Mouse (Mus musculus) 3134 (cell line): Measurements from ENCODE around the gene Dnajc5g.

Source experiments
- DNase-seq: peaks from one replicate; pipeline ENCODE4 v3.0.0-alpha.2; 2011; ENCODE audit warnings: low spot score; ENCODE audit not compliant: insufficient read length; ENCODE audit errors: extremely low read depth

The Dnajc5g gene

DNA sequence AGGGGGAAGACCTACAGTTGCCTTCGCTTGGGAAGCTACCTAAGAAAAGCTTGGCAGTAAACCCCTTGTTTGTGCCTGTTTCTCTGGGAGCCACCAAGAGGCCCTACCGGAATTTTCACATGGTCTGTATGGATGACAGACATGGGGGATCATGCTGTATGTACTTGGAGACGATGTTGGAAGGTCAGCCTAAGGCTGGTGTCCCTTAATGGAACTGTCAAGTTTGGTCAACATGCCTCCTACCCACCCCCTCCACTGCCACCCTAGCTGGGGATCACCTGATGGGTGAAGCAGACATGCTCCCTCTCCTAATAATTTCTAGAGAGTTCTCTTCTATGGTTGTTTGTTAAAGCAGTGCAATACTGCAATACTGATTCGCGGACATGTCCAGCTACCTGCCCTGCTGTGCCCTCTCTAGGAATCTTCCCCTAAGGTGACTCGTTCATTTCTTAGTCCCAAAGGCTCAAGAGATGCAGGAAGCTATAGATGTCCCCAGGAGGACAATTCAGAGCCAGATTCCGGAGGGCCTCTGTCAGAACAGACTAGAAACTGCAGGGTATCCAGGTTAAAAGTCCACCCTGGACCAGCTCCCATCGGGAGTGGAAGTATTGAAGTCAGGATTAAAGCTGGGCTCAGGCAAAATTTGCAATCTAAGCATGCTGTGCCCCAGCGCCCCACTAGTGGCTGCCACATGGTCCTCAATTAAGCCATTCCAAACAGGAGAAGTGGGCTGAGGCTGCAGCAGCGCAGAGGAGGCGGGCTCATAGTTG, 10.2 kb upstream of the Dnajc5g start:
- DNase-seq = no peak

- no peak for DNase-seq
Observed at GRCm38 (mm10) chr5:31108000-31108490, 2.0 kb downstream of the Dnajc5g start, which contains the start of gene Slc30a3. Gene Slc30a3, minus strand, starts transcription at chr5:31108237.

GRCm38 (mm10) chr5:31110781-31111180, 4.7 kb downstream of the Dnajc5g start:
- no peak for DNase-seq

DNA sequence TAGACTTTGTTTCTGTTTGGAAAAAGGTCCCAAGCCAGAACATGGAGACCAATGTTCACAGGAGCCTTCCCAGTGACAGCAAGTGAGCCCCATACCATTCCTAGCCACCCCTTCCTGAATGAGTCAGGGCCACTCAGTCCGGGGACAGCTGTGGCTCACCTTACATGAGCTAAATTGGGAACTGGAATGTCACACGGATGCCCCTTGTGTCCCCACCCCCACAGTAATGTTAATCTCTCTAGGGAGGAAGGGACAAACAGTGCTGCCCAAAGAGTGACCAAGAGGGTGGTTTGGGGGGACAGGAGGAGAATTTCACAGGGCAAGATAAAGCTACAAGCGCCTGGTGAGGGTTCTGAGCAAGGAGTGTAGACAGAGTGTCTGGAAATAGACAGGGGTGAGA, 10.3 kb downstream of the Dnajc5g start, which contains the start of gene Trim54:
Trim54 (plus strand) TSS at position 359 of the 400 bp plus-strand sequence.
- DNase-seq = no peak

DNA sequence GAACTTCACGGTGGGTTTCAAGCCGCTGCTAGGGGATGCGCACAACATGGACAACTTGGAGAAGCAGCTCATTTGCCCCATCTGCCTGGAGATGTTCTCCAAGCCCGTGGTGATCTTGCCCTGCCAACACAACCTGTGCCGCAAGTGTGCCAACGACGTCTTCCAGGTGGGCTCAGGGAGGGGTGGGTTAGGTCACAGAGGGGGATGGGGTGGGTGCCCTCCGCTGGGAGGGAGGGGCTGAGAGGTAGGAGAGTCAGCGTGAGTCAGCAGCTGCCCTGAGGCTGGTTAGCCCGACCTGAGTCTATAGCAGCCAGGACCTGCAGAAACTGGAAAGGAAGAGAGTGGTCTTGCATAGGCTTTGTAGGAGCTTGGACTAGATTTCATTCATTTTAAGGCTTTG, 10.8 kb downstream of the Dnajc5g start:
- peak; percentile 19 for DNase-seq

GRCm38 (mm10) chr5:31121111-31121510, 15.0 kb downstream of the Dnajc5g start:
- DNase-seq = no peak

DNA sequence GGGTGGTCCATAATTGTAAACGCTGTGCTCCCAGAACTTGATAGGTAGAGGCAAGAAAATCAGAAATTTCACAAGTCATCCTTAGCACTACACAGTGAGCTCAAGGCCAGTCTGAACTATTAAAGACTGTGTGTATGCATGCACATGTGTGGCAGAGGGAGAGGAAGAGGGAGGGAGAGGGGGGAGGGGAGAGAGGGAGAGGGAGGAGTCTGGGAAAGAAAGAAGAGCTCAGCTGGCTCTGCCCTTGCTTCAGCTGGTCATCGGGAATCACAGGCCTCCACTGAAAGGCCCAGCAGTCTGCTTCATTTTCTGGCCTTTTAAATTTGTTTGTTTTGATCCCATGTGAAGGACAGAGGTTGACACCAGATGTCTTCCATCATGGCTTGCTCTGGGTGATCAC, 17.4 kb downstream of the Dnajc5g start:
- DNase-seq = no peak

- DNase-seq = no peak
Observed at GRCm38 (mm10) chr5:31126050-31126449, 20.0 kb downstream of the Dnajc5g start.

GRCm38 (mm10) chr5:31136730-31137424, 30.8 kb downstream of the Dnajc5g start:
- no peak for DNase-seq

DNA sequence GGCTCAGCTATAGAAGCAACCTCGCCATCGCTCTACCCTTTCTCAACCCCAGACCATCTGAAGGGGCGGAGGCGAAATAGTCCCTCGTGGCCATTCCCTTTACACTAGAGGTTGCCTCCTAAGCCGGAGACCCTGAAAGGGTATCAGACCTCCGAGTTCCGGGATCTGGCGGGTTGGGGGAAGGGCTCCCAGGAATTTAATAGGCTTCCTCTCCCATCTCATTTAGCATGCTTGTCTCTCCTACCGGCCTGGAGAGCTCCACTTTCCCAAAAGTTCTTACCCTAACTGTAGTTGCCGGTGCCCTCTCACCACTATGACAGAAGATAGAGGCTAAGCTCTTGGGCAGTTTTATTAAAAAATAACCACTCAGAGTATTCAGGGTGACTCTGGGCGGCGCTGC, 31.6 kb downstream of the Dnajc5g start:
- DNase-seq = no peak

DNA sequence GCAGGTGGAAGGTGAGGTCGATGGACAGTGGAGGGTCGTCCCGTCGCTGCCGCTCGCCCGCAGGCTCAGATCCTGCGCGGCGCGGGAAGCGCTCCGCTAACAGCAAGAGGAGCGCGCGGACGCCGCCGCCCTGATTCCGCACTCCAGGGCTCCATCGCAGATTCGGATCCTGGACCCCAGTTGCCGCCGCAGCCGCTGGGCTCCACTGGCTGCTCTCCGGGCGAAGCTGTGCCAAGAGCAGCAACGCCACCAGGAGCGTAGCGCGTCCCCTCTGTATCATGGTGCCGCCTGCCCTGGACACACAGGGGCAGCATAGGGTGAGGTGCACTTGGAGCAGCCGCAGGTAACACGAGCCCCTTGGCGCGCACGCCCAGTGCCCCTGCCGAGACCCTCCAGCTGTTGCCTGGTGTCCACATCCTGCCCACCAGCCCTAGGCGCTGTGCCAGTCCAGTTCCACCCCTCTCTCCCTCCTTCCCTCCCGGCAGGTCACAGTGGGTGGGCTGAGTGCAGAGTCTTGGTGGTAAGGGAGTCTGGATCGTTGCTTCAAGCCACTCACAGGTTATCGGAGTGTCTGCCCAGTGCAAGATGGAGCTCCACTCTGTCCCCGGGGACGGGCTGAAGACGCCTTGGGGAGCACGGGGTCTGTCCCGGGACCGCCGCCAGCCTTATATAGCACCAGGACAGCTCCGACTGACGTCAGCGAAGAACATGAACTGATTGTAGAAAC, 32.3 kb downstream of the Dnajc5g start, which contains the start of gene Ucn:
Ucn (minus strand) TSS at position 589 of the 727 bp plus-strand sequence.
- DNase-seq = no peak

DNA sequence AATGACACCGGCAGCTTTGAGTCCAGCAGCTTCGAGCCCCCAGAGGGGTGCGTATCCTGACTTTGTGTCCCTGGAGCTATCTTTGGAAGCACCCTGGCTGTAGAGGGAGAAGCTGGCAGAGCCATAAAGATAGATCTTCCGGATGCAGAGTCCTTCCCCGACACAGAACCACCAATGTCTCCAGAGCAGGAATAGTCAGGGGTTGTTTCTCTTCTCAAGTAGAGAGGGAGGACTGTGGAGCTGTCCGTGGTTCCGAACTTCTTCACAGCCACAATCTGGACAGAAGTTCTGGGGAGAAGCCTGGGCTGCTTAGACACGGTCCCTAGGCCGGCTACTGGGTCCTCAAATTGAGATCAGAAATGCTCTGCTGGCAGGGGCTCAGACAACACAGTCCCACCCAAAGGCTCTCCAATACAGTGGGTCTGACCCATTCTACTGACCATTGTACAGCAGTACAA, 32.9 kb downstream of the Dnajc5g start:
- DNase-seq = no peak

DNA sequence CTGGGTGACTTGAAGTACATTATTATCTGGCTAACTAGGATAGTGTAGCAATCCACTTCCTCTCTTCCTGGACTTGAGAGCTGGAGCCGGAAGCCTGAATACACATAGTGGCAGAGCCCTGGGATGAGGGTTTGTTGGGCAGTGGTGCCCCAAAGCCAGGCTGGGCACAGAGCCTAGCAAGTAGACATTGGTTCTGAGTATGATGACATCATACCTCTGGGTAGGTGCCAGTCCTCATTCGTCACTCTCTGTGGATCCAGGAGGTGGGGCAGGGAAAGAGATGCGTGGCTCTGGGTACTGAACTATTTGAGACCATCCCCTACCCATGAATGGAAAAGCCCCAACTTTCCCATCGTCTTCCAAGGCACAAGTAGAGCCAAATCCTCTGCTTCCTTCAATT, 43.7 kb downstream of the Dnajc5g start:
- peak; percentile 49 for DNase-seq

DNA sequence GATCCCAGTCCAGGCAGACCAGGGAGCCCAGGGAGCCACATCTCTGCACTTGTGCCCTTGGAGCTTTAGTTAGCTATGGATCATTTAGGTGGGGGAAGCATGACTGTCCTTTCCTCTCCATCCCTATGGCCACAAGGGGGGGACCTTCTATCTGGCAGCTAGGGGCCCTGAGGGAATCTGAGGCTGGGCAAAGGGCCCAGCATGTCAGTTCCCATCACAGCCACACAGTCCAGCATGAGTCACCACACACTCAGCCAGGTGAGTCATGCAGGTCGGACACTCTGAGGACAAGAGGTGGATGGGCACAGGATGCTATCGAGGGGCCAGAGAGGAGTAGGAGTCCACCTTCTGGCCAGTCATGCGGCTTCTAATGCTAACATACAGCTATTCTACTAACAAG, 45.7 kb downstream of the Dnajc5g start:
- DNase-seq = peak; percentile 69

DNA sequence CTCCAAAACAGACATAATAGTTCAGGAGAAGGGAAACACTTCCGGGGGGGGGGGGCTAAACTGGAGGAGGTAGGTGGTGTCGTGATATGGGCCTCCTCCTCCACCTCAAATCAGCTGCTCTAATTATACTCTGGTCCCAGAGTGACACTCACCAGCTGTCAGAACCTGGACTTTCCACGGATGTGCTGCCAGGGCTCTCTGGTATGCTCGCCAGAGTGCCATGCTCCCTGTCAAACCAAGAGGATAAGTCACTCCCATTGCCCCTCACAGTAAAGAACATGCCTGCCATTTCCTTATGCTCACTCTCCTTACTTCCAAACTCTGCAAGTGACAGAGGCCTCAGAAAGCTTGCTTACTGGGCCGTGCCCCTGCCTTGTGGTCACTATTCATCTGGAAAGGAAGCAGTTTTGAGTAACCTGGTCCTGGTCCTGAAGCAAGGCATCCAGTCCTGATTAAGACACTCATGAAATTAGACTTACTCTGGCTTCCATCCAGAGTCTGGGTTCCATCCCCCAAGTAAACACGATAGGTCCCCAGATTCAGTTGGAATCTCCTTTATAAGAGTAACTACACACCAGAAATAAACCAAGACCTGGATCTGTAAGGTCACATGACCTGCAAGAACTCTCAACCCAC, 47.5 kb downstream of the Dnajc5g start:
- DNase-seq = no peak

DNA sequence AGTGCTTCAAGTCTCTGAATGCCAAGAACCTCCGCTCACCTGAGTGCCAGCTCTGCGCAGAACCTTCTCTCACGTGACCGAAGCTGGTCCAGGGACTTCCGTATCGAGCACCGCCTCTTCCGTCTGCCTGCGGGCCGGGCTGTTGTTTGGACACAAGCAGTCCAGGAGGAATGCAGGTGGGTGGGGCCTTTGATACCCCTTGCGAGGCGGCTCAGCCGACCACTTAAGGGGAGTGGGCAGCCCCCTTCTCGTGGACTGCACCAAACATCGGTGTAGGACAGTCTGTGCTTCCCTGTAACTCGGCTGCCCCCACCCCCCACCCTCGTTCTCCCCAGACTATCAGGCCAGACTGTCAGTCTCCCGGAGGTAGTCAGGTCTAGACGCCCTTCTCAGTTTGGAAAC, 48.1 kb downstream of the Dnajc5g start, which contains the start of gene Mpv17:
Mpv17 (minus strand) TSS at position 100 of the 402 bp plus-strand sequence.
- DNase-seq = peak; percentile 78
